Mouse (Mus musculus) testis, adult 2 months (tissue): ENCODE results near the gene Mindy4.

Source experiments
- CTCF ChIP-seq: fragments of 200-500 bp; IDR thresholded peaks from 2 replicates; pipeline ENCODE4 v1.5.1; 2012; ENCODE audit warnings: low read depth, mild to moderate bottlenecking, inconsistent platforms, low read length, moderate library complexity; ENCODE audit not compliant: control insufficient read depth, insufficient read depth, insufficient replicate concordance
- POLR2A ChIP-seq: fragments of 200-500 bp; IDR thresholded peaks from 2 replicates; pipeline ENCODE4 v1.6.1; 2012; ENCODE audit warnings: low read depth, mild to moderate bottlenecking, inconsistent platforms, low read length, moderate library complexity; ENCODE audit not compliant: control insufficient read depth

DNA sequence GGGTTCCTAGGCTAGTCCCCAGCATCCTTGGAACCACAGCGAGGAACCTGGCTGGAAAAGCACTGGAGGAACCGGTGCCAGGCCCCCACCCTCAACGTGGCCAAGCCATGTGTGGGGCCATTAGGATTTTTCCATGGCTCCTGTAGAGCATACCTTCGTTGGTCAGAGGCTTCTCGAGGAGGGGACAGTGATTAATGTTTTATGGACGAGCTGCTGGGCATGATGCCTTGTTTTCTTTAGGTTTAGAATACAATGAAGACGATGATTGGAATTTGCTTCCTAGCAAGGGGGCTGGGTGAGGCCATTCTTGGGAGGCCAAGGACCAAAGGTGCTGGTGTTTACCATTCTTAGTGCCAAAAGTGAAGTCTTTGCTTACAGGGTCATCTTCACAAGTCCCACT is 148.5 kb downstream of the Mindy4 start:
- no peak for TF ChIP-seq CTCF
- no peak for TF ChIP-seq POLR2A
